11 mouse cellular contexts compared by ENCODE assay signal in genomic region chr14:73132731-73133130, GRCm38 (mm10).
"Had no signal": no experiment of that assay in that cellular context is flagged by ENCODE, and none has a peak within 500 bp of the region (broad histone marks: within the 10 kb centered on the region; RNA-seq: fewer than 3 reads in every experiment).

No protein-coding gene starts in this region.

- H3K4me3 ChIP-seq: kidney, embryonic 15.5 days; limb, embryonic 13.5 days; midbrain, embryonic 13.5 days had no signal

- H3K9me3 ChIP-seq: kidney, embryonic 15.5 days; limb, embryonic 13.5 days; midbrain, embryonic 13.5 days had no signal

- H3K36me3 ChIP-seq: kidney, embryonic 15.5 days; limb, embryonic 13.5 days; midbrain, embryonic 13.5 days had no signal

- ATAC-seq: intestine, embryonic 16.5 days; midbrain, embryonic 13.5 days had no signal

- H3K4me2 ChIP-seq: kidney, embryonic 15.5 days; limb, embryonic 13.5 days; liver, embryonic 11.5 days; midbrain, embryonic 13.5 days had no signal

- H3K27me3 ChIP-seq: kidney, embryonic 15.5 days; limb, embryonic 13.5 days; midbrain, embryonic 13.5 days had no signal

- DNase-seq: kidney, adult 2 months; kidney, postnatal 14 days; left cerebral cortex, postnatal 4 days; thymus, adult 18-20 months; thymus, postnatal 14 days had no signal

- H3K4me1 ChIP-seq: limb, embryonic 13.5 days; midbrain, embryonic 13.5 days had no signal

- H3K9ac ChIP-seq: kidney, embryonic 15.5 days; limb, embryonic 13.5 days; midbrain, embryonic 13.5 days had no signal

- H3K27ac ChIP-seq: kidney, embryonic 15.5 days; limb, embryonic 13.5 days; midbrain, embryonic 13.5 days; stomach, postnatal 0 days had no signal
